Mouse (Mus musculus) adrenal gland (tissue): ENCODE results near the gene Timeless.
"Not testable (repeated sequence)": the region's sequence is repeated elsewhere in the genome, so short reads cannot be mapped to it uniquely, and the experiment has no call there.

Experiments
- intact Hi-C: fragments of 180-260 bp; cut with DNase I; formaldehyde crosslinking; loops from one replicate; pipeline ENCODE4 v1.15.1; 2025

Gene Timeless

DNA sequence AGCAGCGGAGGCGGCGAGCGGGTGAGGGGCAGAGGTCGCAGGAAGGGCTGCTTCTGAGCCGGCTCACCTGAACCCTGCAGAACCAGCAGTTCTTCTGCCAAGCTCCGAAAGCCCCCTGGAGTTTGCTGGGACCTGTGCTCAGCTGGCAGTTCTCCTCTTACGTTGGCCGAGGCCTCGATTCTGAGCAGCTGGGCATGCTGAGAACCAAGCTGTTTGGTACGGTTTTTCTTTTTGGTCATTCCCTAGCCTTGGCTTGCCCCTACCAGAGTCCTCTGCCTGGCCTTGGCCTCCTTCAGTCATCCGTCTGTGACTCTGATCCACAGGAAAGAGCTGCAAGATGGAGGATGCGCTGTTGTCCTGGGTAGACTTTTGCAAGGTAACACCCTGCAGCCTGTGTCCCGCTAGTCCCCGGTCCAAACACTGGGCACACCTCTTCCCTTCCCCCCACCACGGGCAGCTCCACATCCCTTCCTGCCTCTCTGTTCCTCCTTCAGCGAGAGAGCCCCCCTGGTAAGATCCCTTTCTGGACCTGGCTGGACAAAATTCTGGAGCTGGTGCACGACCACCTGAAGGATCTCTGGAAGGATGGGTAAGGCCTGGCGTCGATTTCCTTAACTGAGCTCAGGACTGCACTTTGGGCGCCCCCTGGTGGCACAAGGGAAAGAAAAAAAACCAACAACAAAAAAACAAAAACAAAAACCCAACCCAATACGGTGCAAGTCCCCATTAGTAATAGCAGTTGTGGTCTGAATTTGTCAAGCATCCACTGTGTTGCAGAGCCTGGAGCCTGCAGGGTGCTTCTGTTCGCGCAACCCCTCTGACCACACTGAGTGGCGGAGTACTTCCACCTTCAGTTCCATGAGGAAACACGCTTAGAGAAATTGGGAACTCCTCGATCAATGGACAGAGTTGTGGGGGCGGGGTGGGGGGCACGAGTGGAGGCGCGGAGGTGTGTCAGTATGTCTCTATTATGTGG is 52.0 kb downstream of the Timeless start:
- intact Hi-C loops, result loop anchor here (5.0 kb wide), 1 partner anchor 62 kb away; no protein-coding TSS in a partner anchor

DNA sequence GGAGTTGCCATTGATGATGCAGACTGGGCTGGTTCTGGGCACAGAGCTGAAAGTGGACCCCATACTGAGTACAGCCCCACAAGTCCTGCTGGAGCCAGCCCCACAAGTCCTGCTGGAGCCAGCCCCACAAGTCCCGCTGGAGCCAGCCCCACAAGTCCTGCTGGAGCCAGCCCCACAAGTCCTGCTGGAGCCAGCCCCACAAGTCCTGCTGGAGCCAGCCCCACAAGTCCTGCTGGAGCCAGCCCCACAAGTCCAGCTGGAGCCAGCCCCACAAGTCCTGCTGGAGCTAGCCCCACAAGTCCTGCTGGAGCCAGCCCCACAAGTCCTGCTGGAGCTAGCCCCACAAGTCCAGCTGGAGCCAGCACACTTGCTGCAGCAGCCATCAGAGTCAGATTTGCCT is 58.7 kb downstream of the Timeless start:
- intact Hi-C loops, result not testable (repeated sequence)

DNA sequence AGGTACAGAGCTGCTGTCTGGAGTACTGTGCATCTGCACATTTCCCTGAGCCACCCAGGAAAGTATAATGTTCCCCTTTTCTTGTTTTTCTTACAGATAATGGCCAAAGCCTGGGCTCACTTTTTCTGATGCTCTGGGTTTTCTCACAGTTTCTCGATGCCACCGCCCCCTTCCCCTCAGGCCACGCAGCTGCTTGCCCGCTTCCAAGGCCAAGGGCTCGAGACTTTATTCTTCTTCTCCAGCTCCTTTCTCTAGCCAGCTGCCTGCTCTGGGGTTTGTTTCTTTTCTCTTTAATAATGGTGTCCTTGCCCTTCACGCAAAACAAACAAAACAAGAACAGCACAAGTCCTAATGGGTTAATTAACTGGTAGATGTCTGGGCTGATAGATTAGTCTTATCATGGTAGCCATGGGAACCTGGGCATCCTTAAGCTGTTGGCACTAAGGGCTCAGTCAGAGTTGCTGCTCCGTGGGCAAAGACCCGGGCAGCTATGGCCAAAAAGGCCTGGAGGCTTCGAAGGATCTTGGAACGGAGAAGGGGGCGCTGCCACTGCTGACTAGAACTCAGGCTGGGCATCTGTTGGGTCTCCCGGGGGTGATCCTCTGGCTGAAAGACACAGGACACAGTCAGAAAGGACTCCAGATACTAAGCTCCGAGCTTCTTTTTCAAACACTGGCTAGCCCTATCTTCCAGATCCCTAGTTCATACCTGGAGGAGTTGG is 64.7 kb downstream of the Timeless start:
- intact Hi-C loops, result no loop called here

DNA sequence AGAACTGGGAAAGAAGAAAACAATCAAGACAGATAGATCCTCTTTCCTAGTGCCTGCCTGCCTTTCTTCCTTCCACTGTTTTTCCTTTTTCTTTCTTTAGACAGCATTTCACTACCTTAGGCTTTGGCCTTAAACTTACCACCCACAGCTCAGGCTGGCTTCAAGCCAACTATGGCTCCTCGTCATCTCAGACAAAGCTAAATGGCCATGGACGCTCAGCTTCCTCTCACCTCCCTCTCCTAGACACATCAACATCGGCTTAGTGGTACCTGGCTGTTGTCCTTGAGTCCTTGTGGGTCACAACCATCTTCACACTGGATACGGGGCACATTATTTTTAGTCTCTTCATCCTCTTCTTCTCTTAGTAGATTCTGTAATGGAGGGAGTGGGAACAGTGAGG is 65.4 kb downstream of the Timeless start:
- intact Hi-C loops, result no loop called here

DNA sequence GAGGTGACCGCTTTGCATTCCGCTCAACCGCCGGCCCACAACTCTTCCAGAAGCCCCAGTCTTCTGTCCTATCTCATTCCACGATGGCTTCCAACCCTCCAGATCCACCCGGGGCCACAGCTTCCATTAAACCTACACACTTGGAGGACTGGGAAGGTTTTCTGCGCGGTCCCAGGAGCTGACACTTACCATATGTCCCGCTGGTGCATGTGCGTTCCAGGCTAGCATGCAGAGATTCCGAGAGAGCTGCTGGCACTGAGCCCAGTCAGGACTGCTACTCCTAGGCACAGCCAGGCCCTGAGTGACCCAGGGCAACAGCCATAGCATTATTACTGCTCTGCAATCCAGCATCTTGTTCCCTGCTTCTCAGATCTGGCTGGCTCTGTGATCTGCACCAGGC is 65.8 kb downstream of the Timeless start:
- intact Hi-C loops, result no loop called here

DNA sequence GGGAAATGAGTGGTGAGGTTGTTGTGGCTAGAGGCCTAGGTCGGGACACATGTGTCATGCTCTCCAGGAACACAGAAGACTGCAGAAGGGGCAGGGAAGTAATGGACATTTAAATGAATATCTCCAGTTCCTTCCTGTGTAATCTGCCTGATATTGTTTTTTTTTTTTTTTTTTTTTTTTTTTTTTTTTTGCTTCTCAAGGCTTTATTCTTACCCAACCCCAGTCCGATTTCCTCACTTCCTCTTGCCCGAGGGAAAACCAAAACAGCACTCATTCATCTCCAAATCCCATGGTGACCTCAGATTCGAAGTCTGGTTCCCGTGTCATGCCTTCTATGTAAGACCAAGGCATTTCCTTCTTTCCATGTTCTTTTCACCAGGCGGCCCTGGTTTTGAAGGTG is 66.4 kb downstream of the Timeless start:
- intact Hi-C loops, result no loop called here

DNA sequence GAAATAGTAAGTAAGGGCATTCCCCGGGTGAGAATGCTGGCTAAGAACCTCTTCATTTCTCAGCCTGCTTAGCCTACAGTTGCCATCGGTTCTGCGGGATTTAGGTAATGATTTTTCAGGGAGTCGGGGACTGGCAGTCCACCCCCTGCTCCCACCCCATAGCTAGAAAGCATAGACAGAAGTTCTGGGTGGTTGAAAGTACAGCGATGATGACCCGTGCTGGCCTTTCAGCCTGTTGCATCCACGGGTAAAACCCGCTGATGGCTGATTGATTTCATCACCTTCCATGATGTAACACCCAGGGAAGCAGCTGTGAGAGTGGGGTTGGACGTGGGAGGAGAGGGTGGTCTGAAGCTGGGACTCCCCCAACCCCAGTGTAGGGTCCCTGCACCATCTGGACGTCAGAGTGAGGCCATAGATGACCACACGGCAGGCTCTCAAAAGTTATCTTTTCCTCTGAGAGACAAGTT is 66.9 kb downstream of the Timeless start, which contains the start of gene Il23a:
Gene Il23a, minus strand, starts transcription at position 51 of the 470 bp plus-strand sequence.
- intact Hi-C loops, result no loop called here

DNA sequence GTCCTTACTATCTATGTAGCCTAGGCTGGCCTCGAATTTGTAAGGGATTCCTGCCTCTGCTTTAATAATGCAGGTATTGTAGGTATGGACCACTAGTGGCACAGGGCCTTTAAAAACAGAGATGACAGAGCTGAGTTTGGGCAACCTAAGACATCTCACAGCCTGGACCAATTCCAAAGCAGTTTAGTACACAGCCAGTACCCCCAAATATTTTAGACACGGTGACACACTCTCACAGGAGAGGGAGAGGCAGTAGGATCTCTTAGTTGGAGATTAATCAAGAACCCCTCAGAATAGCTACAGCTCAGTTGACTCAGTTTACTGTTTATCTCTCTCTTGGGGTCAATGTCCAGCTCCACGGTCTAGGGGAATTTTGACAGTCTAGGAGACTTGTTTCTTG is 70.5 kb downstream of the Timeless start:
- intact Hi-C loops, result no loop called here
